Comparison of ENCODE assay signal across 9 mouse cellular contexts in the genomic region with DNA sequence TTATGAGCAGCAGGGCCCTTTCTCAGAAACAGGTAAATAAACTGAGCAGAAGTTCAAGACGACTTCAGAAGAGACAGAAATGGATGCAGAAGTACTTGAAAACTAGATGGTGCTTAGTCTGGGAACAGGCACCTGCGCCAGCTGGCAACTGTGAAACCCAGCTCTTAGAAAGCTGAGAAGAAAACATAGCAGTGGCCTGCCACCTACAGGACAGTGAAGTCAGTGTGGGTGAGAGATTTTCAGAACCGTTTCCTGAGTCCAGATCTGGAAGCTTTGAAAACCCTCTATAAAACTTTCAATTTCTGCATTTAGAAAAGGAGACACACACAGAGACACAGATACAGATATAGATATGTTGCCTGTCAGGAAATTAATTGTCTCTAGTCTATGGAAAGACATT.
DNase-seq lines count a peak whose midpoint lies in the region; ATAC-seq and TF ChIP-seq lines count a peak whose summit lies in the region.
"Had no signal": no experiment of that assay in that cellular context is flagged by ENCODE, and none has a peak within 500 bp of the region (broad histone marks: within the 10 kb centered on the region; RNA-seq: fewer than 3 reads in every experiment).

No protein-coding gene starts in this region.

- H3K4me2 ChIP-seq in midbrain, embryonic 12.5 days (replicated peaks): no peak overlapping the region
- no peak overlapping the region for H3K4me2 ChIP-seq in midbrain, embryonic 13.5 days (replicated peaks)
- H3K4me2 ChIP-seq in forebrain, embryonic 13.5 days: no peak overlapping the region
- no peak overlapping the region for H3K4me2 ChIP-seq in hindbrain, postnatal 0 days (ENCODE audit: low read depth, low read length)
- H3K4me2 ChIP-seq: embryonic facial prominence, embryonic 12.5 days; limb, embryonic 13.5 days had no signal

- peak; percentile 65 for TF ChIP-seq CTCF in hindbrain, postnatal 0 days (IDR thresholded peaks at IDR 0.05; ENCODE audit: low read depth)

- no peaks in the 10 kb centered on the region for H3K4me1 ChIP-seq in midbrain, embryonic 12.5 days
- H3K4me1 ChIP-seq in midbrain, embryonic 13.5 days (replicated peaks): no peaks in the 10 kb centered on the region
- no peaks in the 10 kb centered on the region for H3K4me1 ChIP-seq in forebrain, embryonic 13.5 days
- H3K4me1 ChIP-seq in hindbrain, postnatal 0 days (ENCODE audit: insufficient read depth, low read length): no peaks in the 10 kb centered on the region
- H3K4me1 ChIP-seq: embryonic facial prominence, embryonic 12.5 days; limb, embryonic 13.5 days had no signal

- no peak overlapping the region for H3K9ac ChIP-seq in midbrain, embryonic 12.5 days (replicated peaks)
- H3K9ac ChIP-seq in midbrain, embryonic 13.5 days (replicated peaks): no peak overlapping the region
- H3K9ac ChIP-seq in forebrain, embryonic 13.5 days: no peak overlapping the region
- H3K9ac ChIP-seq in hindbrain, postnatal 0 days (replicated peaks; ENCODE audit: low read length): no peak overlapping the region
- H3K9ac ChIP-seq: embryonic facial prominence, embryonic 12.5 days; limb, embryonic 13.5 days had no signal

- peak; percentile 68; the same call in 1 of the 2 replicates for ATAC-seq in midbrain, embryonic 12.5 days (ENCODE audit: low FRiP score, low read depth)
- no peak for ATAC-seq in midbrain, embryonic 13.5 days
- peak; percentile 78; the same call in 1 of the 2 replicates for ATAC-seq in forebrain, embryonic 13.5 days
- no peak for ATAC-seq in hindbrain, postnatal 0 days
- no peak for ATAC-seq in granulocyte monocyte progenitor cell, adult 5-6 weeks (replicated peaks; ENCODE audit: poor library complexity, severe bottlenecking)

- no peaks in the 10 kb centered on the region for H3K27me3 ChIP-seq in midbrain, embryonic 12.5 days
- H3K27me3 ChIP-seq in midbrain, embryonic 13.5 days: no peaks in the 10 kb centered on the region
- no peaks in the 10 kb centered on the region for H3K27me3 ChIP-seq in forebrain, embryonic 13.5 days
- no peaks in the 10 kb centered on the region for H3K27me3 ChIP-seq in hindbrain, postnatal 0 days (ENCODE audit: insufficient read depth, low read length)
- H3K27me3 ChIP-seq: embryonic facial prominence, embryonic 12.5 days; limb, embryonic 13.5 days had no signal

- no peaks in the 10 kb centered on the region for H3K9me3 ChIP-seq in midbrain, embryonic 12.5 days
- no peaks in the 10 kb centered on the region for H3K9me3 ChIP-seq in midbrain, embryonic 13.5 days
- no peaks in the 10 kb centered on the region for H3K9me3 ChIP-seq in forebrain, embryonic 13.5 days (replicated peaks)
- no peaks in the 10 kb centered on the region for H3K9me3 ChIP-seq in hindbrain, postnatal 0 days (ENCODE audit: low read length)
- H3K9me3 ChIP-seq: embryonic facial prominence, embryonic 12.5 days; limb, embryonic 13.5 days had no signal

- peak; percentile 0 for DNase-seq in c-Kit-positive CD71-negative TER-119-negative erythroid progenitor cells, embryonic 14.5 days (ENCODE audit: low read depth)
- DNase-seq in hindbrain, postnatal 0 days (ENCODE audit: low spot score): peak; percentile 65
- DNase-seq in lung, postnatal 36 days: peak; percentile 30

- no peak overlapping the region for H3K27ac ChIP-seq in midbrain, embryonic 12.5 days (replicated peaks)
- no peak overlapping the region for H3K27ac ChIP-seq in midbrain, embryonic 13.5 days
- H3K27ac ChIP-seq in forebrain, embryonic 13.5 days: no peak overlapping the region
- H3K27ac ChIP-seq in hindbrain, postnatal 0 days: no peak overlapping the region
- H3K27ac ChIP-seq: embryonic facial prominence, embryonic 12.5 days; limb, embryonic 13.5 days had no signal

- 45% methylated on average over 3 of the region's 3 CpGs for WGBS in midbrain, embryonic 12.5 days
- WGBS in midbrain, embryonic 13.5 days: 36% methylated on average over 3 of the region's 3 CpGs
- 37% methylated on average over 3 of the region's 3 CpGs for WGBS in forebrain, embryonic 13.5 days
- WGBS in hindbrain, postnatal 0 days: 50% methylated on average over 3 of the region's 3 CpGs

- no peaks in the 10 kb centered on the region for H3K36me3 ChIP-seq in midbrain, embryonic 12.5 days
- H3K36me3 ChIP-seq in midbrain, embryonic 13.5 days: no peaks in the 10 kb centered on the region
- H3K36me3 ChIP-seq in forebrain, embryonic 13.5 days (ENCODE audit: poor library complexity, severe bottlenecking): no peaks in the 10 kb centered on the region
- H3K36me3 ChIP-seq in hindbrain, postnatal 0 days (ENCODE audit: insufficient read depth, low read length): no peaks in the 10 kb centered on the region
- H3K36me3 ChIP-seq: embryonic facial prominence, embryonic 12.5 days; limb, embryonic 13.5 days had no signal

- no peak overlapping the region for H3K4me3 ChIP-seq in midbrain, embryonic 12.5 days
- no peak overlapping the region for H3K4me3 ChIP-seq in midbrain, embryonic 13.5 days (replicated peaks)
- H3K4me3 ChIP-seq in forebrain, embryonic 13.5 days: no peak overlapping the region
- no peak overlapping the region for H3K4me3 ChIP-seq in hindbrain, postnatal 0 days (ENCODE audit: low read length)
- H3K4me3 ChIP-seq: embryonic facial prominence, embryonic 12.5 days; limb, embryonic 13.5 days had no signal

Comparison
In these comparisons a context has a peak if more than half of its experiments do, and no peak if none do; other contexts are left out.
1. ATAC-seq: peak in midbrain, embryonic 12.5 days (single experiment) and forebrain, embryonic 13.5 days (single experiment); none in midbrain, embryonic 13.5 days (single experiment), hindbrain, postnatal 0 days (single experiment) and granulocyte monocyte progenitor cell, adult 5-6 weeks (single experiment).
2. DNase-seq: peak in every context shown above with its lines; median percentile 65 in hindbrain, postnatal 0 days; 30 in lung, postnatal 36 days; 0 in c-Kit-positive CD71-negative TER-119-negative erythroid progenitor cells, embryonic 14.5 days.